Mouse (Mus musculus) bone marrow macrophage, adult 2 months (primary cell): ENCODE measurements around the gene Lrch3.

Experiments
- CTCF ChIP-seq: IDR thresholded peaks from 2 replicates; pipeline ENCODE4 v1.5.1; 2012; ENCODE audit warnings: low read depth, mild to moderate bottlenecking, low read length, moderate library complexity
- POLR2A ChIP-seq: IDR thresholded peaks from 2 replicates; pipeline ENCODE4 v1.6.1; 2012; ENCODE audit warnings: mild to moderate bottlenecking, low read depth, low read length, borderline replicate concordance

- no peak for TF ChIP-seq CTCF
- no peak for TF ChIP-seq POLR2A
Observed at GRCm38 (mm10) chr16:32973047-32973446, 59.1 kb downstream of the Lrch3 start.
